Mouse (Mus musculus): ENCODE data around the gene Ppp1r7. TPM values are rescaled to one million over a fixed set of nuclear protein-coding genes. Genes with fewer than 3 reads are reported as not detected.
"Not testable (repeated sequence)": the region's sequence is repeated elsewhere in the genome, so short reads cannot be mapped to it uniquely, and the experiment has no call there.

Gene Ppp1r7
- 47.9 and 51.4 TPM in 2 replicates for polyA plus RNA-seq (2015; fragmentation: Nextera tagmentation; extraction: Ambion mirVana)

DNA sequence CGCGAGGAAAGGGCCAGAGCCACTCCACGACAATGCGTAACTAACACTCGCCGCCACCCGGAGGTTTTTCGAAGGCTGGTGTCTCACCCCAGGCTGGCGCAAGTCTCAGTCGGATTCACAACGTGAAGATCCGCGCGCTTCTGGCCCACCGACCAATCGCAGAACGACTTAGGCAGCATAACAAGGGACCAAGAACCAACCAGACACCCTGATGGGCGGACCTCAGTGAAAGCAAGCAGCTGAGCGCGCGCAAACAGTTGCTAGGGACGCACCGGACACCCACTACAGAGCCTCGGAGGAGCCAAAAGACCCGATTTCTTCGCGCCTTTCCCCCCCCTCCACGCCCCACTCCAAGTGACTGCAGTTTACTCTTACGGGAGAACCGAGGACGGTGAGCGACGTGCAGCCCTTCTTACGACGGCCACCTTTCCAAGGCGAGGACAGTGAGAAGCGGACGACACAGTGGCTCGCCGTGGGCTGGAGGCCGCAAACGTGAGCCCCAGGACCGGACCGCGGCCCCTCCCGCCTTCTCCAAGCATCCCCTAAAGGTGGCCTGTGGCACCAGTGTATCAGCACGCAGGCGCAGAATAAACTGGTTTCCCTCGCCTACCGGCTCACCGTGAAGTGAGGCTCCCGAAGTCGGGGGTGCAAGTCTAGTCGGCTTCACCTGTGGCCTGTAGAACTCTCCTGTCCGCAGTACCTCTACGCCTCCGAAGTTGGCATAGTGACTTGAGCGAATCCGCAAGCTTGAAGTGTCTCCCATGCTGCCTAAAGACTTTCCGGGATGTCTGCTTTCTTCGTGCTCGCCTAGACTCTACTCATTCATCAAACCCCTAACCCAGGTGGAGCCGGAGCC lies at the start of gene Ppp1r7, which contains the start of gene Pask:
Gene Ppp1r7, plus strand, starts transcription at position 207 of the 856 bp plus-strand sequence.
Gene Pask, minus strand, starts transcription at position 835 of the 856 bp plus-strand sequence.
- no peaks in the 10 kb centered on the region for H3K9me3 ChIP-seq (replicated peaks; ENCODE audit: low read length)
- peak within 1 kb of the TSS; percentile 25; the same call in 1 of the 2 replicates for H3K27ac ChIP-seq
- no peaks in the 10 kb centered on the region for H3K27me3 ChIP-seq (ENCODE audit: insufficient read depth, low read length)
- WGBS, result under 1% methylated on average over 63 of the region's 63 CpGs
- H3K4me1 ChIP-seq (replicated peaks; ENCODE audit: insufficient read depth, low read length), result 0 out of 2 replicates have a peak, but pooled peaks cover 3% of the 10 kb centered on the region
- H3K36me3 ChIP-seq (ENCODE audit: insufficient read depth, low read length), result 0 out of 2 replicates have a peak, but pooled peaks cover 8% of the 10 kb centered on the region
- peak; percentile 98 for DNase-seq (ENCODE audit: low spot score)
- H3K4me3 ChIP-seq (replicated peaks; ENCODE audit: low read depth, low read length), result peak within 1 kb of the TSS; percentile 60
- peak; percentile 94 for ATAC-seq (replicated peaks; ENCODE audit: low FRiP score, low read depth)
- no peak for TF ChIP-seq CTCF (IDR thresholded peaks at IDR 0.05; ENCODE audit: low read depth)
- peak within 1 kb of the TSS; percentile 61 for H3K9ac ChIP-seq (ENCODE audit: low read depth, low read length)
- H3K4me2 ChIP-seq (ENCODE audit: low read length), result peak within 1 kb of the TSS; percentile 80

GRCm38 (mm10) chr1:93294491-93294890 lies 48.2 kb upstream of the Ppp1r7 start:
- not testable (repeated sequence) for H3K27ac ChIP-seq; H3K4me3 ChIP-seq (replicated peaks; ENCODE audit: low read depth, low read length); H3K9me3 ChIP-seq (replicated peaks; ENCODE audit: low read length); H3K9ac ChIP-seq (ENCODE audit: low read depth, low read length); H3K4me1 ChIP-seq (replicated peaks; ENCODE audit: insufficient read depth, low read length); H3K27me3 ChIP-seq (ENCODE audit: insufficient read depth, low read length); DNase-seq (ENCODE audit: low spot score); H3K4me2 ChIP-seq (ENCODE audit: low read length); ATAC-seq (replicated peaks; ENCODE audit: low FRiP score, low read depth)
- H3K36me3 ChIP-seq (ENCODE audit: insufficient read depth, low read length), result peaks cover 27% of the 10 kb centered on the region
- 76% methylated on average over 3 of the region's 3 CpGs for WGBS

DNA sequence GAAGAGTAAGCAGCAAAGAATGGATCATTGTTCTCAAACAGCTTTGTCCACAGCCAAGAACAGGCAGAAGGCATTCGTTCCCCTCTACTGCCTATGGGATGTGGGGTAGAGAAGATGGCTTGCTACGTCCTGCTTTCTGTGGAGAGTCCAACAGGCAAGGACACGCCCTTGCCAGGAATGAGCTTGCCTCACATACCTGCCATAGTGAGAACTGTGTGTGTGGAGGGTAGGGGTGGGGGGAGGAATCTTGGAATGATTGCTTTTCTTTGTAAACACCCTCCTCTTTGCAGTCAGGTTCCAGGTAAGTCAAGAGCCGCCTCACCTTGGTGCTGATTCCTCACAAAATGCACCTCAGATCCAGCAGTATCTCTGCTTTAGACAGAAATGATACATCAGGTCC lies 42.9 kb upstream of the Ppp1r7 start:
- peaks cover 55% of the 10 kb centered on the region for H3K36me3 ChIP-seq (ENCODE audit: insufficient read depth, low read length)
- TF ChIP-seq CTCF (IDR thresholded peaks at IDR 0.05; ENCODE audit: low read depth), result no peak
- DNase-seq (ENCODE audit: low spot score), result no peak

DNA sequence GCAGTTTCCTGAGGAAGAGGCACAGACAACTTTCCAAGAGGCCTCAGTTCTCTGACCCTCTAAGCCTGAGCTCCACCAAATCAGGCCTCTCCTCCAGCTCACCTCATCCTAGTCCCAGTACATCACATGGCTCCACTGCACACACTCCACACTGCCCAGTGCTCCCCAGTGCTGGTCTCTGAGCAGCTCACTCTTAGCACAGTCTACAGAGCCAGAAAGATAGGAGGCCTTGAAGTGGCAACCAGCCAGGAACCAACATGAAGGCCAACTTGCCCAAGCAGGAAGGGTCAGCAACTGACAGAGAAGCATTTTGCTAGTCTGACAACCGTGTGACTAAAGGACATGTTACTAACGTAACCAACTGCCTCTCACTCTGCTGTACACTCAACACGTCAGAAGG lies 42.1 kb upstream of the Ppp1r7 start:
- no peaks in the 10 kb centered on the region for H3K9me3 ChIP-seq (replicated peaks; ENCODE audit: low read length)
- H3K36me3 ChIP-seq (ENCODE audit: insufficient read depth, low read length), result peaks cover 53% of the 10 kb centered on the region
- H3K4me2 ChIP-seq (ENCODE audit: low read length), result no peak overlapping the region
- H3K27me3 ChIP-seq (ENCODE audit: insufficient read depth, low read length), result no peaks in the 10 kb centered on the region
- DNase-seq (ENCODE audit: low spot score), result no peak
- TF ChIP-seq CTCF (IDR thresholded peaks at IDR 0.05; ENCODE audit: low read depth), result no peak
- no peak for ATAC-seq (replicated peaks; ENCODE audit: low FRiP score, low read depth)
- H3K4me1 ChIP-seq (replicated peaks; ENCODE audit: insufficient read depth, low read length), result 0 out of 2 replicates have a peak, but pooled peaks cover 6% of the 10 kb centered on the region
- H3K27ac ChIP-seq, result no peak overlapping the region
- H3K4me3 ChIP-seq (replicated peaks; ENCODE audit: low read depth, low read length), result no peak overlapping the region
- H3K9ac ChIP-seq (ENCODE audit: low read depth, low read length), result no peak overlapping the region
- 85% methylated on average over 3 of the region's 3 CpGs for WGBS

More for the DNA sequence above, 42.9 kb upstream of the Ppp1r7 start:
- Histone ChIP-seq H3K4me1 (replicated peaks; ENCODE audit: insufficient read depth, low read length) (0 out of 2 replicates have a peak, but pooled peaks cover 2% of the 10 kb centered on the region), H3K27ac (no peak overlapping the region), H3K4me2 (ENCODE audit: low read length) (no peak overlapping the region), H3K9ac (ENCODE audit: low read depth, low read length) (no peak overlapping the region), H3K4me3 (replicated peaks; ENCODE audit: low read depth, low read length) (no peak overlapping the region), H3K27me3 (ENCODE audit: insufficient read depth, low read length) (no peaks in the 10 kb centered on the region), H3K9me3 (replicated peaks; ENCODE audit: low read length) (no peaks in the 10 kb centered on the region)
- no peak for ATAC-seq (replicated peaks; ENCODE audit: low FRiP score, low read depth)
- 87% methylated on average over 4 of the region's 4 CpGs for WGBS

DNA sequence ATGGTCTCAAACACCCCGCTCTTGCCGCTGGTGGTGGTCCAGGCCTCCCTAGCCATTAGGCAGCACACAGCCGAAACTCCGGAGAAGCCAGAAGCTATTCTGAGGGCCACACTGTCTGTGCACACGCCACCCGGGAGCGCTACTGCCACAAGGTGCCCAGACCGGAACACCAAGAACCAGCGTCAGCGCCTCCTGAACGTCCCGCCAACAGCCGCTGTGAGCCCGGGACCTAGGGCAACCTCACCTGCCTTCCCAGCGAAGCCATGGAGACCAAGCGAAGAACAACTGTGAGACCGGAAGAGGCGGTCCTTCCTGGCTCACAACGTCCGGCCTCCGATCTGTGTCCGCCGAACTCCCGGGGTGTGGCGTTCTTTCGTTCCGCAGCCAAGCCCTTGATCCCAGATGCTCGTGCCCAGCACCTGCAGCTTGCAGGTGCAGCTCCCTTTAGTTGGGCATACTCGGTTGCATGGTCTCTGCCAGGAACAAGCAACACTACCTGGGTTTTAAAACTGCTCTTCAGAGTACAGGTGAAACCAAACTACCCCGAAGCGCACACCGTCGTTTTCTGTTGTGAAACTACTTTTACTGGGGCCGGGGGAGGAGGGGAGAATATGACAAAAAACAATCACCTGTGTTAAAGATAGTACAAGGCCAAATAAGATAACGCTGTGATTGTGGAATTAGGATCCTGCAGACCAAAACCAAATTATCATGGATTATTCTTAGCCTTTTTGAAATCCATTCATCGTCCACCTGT lies 36.9 kb upstream of the Ppp1r7 start, which contains the start of gene Mterf4:
Gene Mterf4, minus strand, starts transcription at position 335 of the 757 bp plus-strand sequence.
- Histone ChIP-seq H3K36me3 (ENCODE audit: insufficient read depth, low read length) (peaks cover 15% of the 10 kb centered on the region), H3K9me3 (replicated peaks; ENCODE audit: low read length) (no peaks in the 10 kb centered on the region), H3K27me3 (ENCODE audit: insufficient read depth, low read length) (no peaks in the 10 kb centered on the region), H3K4me3 (replicated peaks; ENCODE audit: low read depth, low read length) (peak within 1 kb of the TSS; percentile 73), H3K27ac (no peak within 1 kb of the TSS), H3K4me2 (ENCODE audit: low read length) (peak within 1 kb of the TSS; percentile 64), H3K9ac (ENCODE audit: low read depth, low read length) (peak within 1 kb of the TSS; percentile 73), H3K4me1 (replicated peaks; ENCODE audit: insufficient read depth, low read length) (0 out of 2 replicates have a peak, but pooled peaks cover 6% of the 10 kb centered on the region)
- WGBS, result 8% methylated on average over 36 of the region's 36 CpGs
- peak; percentile 93 for ATAC-seq (replicated peaks; ENCODE audit: low FRiP score, low read depth)
- peak; percentile 91 for DNase-seq (ENCODE audit: low spot score)
- no peak for TF ChIP-seq CTCF (IDR thresholded peaks at IDR 0.05; ENCODE audit: low read depth)

GRCm38 (mm10) chr1:93323973-93324372 lies 18.7 kb upstream of the Ppp1r7 start:
- no peaks in the 10 kb centered on the region for H3K9me3 ChIP-seq (replicated peaks; ENCODE audit: low read length)
- peaks cover 55% of the 10 kb centered on the region for H3K36me3 ChIP-seq (ENCODE audit: insufficient read depth, low read length)
- no peak for TF ChIP-seq CTCF (IDR thresholded peaks at IDR 0.05; ENCODE audit: low read depth)
- H3K4me2 ChIP-seq (ENCODE audit: low read length), result no peak overlapping the region
- no peaks in the 10 kb centered on the region for H3K4me1 ChIP-seq (replicated peaks; ENCODE audit: insufficient read depth, low read length)
- no peak overlapping the region for H3K27ac ChIP-seq
- H3K4me3 ChIP-seq (replicated peaks; ENCODE audit: low read depth, low read length), result no peak overlapping the region
- 87% methylated on average over 6 of the region's 6 CpGs for WGBS
- DNase-seq (ENCODE audit: low spot score), result no peak
- no peak overlapping the region for H3K9ac ChIP-seq (ENCODE audit: low read depth, low read length)
- H3K27me3 ChIP-seq (ENCODE audit: insufficient read depth, low read length), result no peaks in the 10 kb centered on the region
- no peak for ATAC-seq (replicated peaks; ENCODE audit: low FRiP score, low read depth)

Measured in kidney, postnatal 0 days (tissue).